Mouse (Mus musculus) forebrain, embryonic 13.5 days (tissue): ENCODE measurements at regions not wholly inside any gene's neighbourhood (a gene's known extent, or its start where the extent isn't known, plus 50 kb on each side); places are given as distances from the start of the nearest gene placed in this dataset.

Experiments used
- ATAC-seq: fragments of 200-750 bp; cut with Nextera tagmentation; 2 replicates; pipeline ENCODE4 v1.8.0; 2017
- H3K27ac ChIP-seq: fragments of 300-500 bp; sonication (generic); 2 replicates; pipeline ENCODE4 v1.5.1; 2015; ENCODE audit warnings: inconsistent platforms, mild to moderate bottlenecking, moderate library complexity
- H3K27me3 ChIP-seq: fragments of 300-500 bp; sonication (generic); 2 replicates; pipeline ENCODE4 v1.6.1; 2015; ENCODE audit warnings: mild to moderate bottlenecking, inconsistent platforms
- H3K36me3 ChIP-seq: fragments of 300-500 bp; sonication (generic); 2 replicates; pipeline ENCODE4 v1.6.1; 2015; ENCODE audit warnings: mild to moderate bottlenecking, inconsistent platforms; ENCODE audit not compliant: poor library complexity, severe bottlenecking
- H3K4me1 ChIP-seq: fragments of 300-500 bp; sonication (generic); 2 replicates; pipeline ENCODE4 v1.6.1; 2015; ENCODE audit warnings: inconsistent platforms
- H3K4me2 ChIP-seq: fragments of 300-500 bp; sonication (generic); 2 replicates; pipeline ENCODE4 v1.6.1; 2015; ENCODE audit warnings: inconsistent platforms, mild to moderate bottlenecking, moderate library complexity
- H3K4me3 ChIP-seq: fragments of 300-500 bp; sonication (generic); 2 replicates; pipeline ENCODE4 v1.5.1; 2015; ENCODE audit warnings: mild to moderate bottlenecking, inconsistent platforms
- H3K9ac ChIP-seq: fragments of 300-500 bp; sonication (generic); 2 replicates; pipeline ENCODE4 v1.6.1; 2015; ENCODE audit warnings: mild to moderate bottlenecking, inconsistent platforms
- H3K9me3 ChIP-seq: fragments of 300-500 bp; sonication (generic); replicated peaks from 2 replicates; pipeline ENCODE4 v1.6.1; 2016; ENCODE audit warnings: inconsistent platforms
- WGBS: fragments of 180-500 bp; shearing (Covaris S2); methylation state at CpG from one replicate; pipeline ENCODE4 v1.1.7; 2015; 5-methylcytosine and 5-hydroxymethylcytosine counted together

DNA sequence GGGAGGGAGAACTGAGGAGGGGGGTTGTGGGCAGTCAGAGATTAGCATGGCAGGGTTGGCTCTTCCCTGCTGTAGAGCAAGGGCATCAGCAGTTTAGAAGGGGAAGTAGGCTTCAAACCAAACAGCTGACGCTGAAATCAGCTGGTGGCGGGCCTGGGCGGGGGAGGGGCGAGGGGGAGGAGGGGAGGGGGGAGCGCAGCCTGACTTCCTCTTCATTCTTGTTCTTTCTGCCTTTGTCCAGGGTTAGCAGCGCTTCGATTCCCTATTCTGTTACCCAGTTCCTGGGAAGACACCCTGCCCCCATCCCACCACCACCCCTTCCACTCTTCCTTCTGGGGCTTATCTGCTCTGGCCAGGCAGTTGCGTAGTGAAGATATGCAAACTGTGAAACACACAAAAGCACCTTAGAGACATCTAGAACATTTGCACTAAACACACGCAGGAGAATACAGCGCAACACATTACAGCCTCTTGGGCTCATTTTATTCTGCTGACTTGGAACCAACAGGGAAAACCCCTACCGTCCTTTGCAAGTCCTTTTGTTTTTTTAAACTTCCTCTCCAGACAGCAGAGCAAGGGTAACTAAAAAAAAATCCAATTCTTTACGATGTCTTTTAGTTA lies 93.3 kb upstream of the Marcks start:
- H3K9ac ChIP-seq, result no peak overlapping the region
- H3K36me3 ChIP-seq, result no peaks in the 10 kb centered on the region
- peaks cover 6% of the 10 kb centered on the region for H3K4me1 ChIP-seq
- H3K27ac ChIP-seq, result no peak overlapping the region
- whole genome bisulfite sequencing, result 24% methylated on average over 8 of the region's 12 CpGs
- no peaks in the 10 kb centered on the region for H3K27me3 ChIP-seq
- H3K4me3 ChIP-seq, result no peak overlapping the region
- peak overlapping the region; percentile 46 for H3K4me2 ChIP-seq
- H3K9me3 ChIP-seq, result no peaks in the 10 kb centered on the region
- ATAC-seq, result peak; percentile 84

DNA sequence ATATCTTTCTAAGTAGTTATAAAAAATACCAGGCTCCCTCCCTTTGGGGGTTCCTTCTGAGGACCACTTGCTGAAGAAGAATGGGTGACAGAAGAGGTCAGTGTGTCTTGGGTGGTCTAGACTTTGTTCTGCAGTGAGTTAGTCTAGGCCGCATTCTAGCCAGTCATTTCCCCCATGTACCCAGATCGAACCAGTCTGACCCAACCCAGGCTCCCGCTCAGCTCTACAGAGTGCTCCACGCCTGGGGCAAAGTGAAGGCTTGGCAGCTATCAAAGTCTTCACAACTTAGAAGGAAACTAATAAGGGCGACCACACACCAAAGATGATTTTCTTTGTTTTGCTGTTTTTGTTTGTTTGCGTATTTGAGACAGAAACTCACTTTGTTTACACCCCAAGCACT lies 92.4 kb upstream of the Marcks start:
- Histone ChIP-seq H3K9ac (no peak overlapping the region), H3K9me3 (no peaks in the 10 kb centered on the region), H3K4me2 (no peak overlapping the region), H3K27me3 (no peaks in the 10 kb centered on the region), H3K4me3 (no peak overlapping the region), H3K4me1 (peaks cover 6% of the 10 kb centered on the region), H3K36me3 (no peaks in the 10 kb centered on the region), H3K27ac (no peak overlapping the region)
- peak; percentile 12; the same call in 1 of the 2 replicates for ATAC-seq
- 89% methylated on average over 6 of the region's 6 CpGs for WGBS

DNA sequence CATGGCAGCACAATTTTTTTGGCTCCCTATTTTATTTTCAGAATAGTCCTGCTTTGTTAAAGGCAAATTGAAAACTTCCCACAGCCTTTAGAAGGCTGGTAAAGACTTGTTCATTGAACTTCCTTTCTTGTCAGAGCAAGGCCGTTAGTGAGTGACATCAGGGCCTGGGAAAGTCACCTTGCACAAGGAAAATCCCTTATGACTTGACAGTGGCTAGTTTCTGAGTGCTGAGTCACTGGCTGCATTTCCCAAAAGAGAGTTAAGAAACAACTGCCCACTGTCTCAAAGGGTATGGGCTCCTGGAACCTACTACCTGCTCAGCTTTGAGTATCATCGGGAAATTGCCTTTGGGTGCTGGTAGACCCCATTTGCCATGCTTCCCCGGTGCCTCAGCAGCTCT lies 89.2 kb upstream of the Marcks start:
- 71% methylated on average over 3 of the region's 3 CpGs for WGBS
- H3K4me3 ChIP-seq, result no peak overlapping the region

DNA sequence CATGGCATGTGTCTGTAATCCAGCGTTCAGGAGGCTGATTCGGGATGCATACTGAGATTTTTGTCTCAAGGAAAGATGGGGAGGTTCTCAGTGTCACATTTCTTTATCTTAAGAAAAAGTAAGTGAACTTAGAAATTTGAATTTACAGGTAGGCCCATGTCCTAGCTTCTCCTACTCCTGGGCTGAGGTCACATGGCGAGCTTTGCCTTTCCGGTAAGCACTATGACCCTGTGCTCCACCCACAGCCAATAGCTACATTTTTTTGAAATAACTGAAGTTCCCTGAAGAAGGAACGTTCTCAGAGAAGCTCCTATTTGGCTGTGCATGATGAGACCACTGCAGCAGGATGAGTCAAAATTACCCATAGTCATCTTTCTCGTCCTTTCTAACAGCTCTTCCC lies 83.0 kb upstream of the Marcks start:
- H3K9ac ChIP-seq, result no peak overlapping the region
- H3K36me3 ChIP-seq, result no peaks in the 10 kb centered on the region
- no peak overlapping the region for H3K27ac ChIP-seq
- H3K27me3 ChIP-seq, result no peaks in the 10 kb centered on the region
- H3K4me3 ChIP-seq, result no peak overlapping the region
- 85% methylated on average over 6 of the region's 6 CpGs for WGBS
- no peak overlapping the region for H3K4me2 ChIP-seq
- H3K4me1 ChIP-seq, result no peaks in the 10 kb centered on the region
- ATAC-seq, result no peak
- no peaks in the 10 kb centered on the region for H3K9me3 ChIP-seq

More for the DNA sequence above, 89.2 kb upstream of the Marcks start:
- H3K4me1 ChIP-seq, result peaks cover 6% of the 10 kb centered on the region
- no peaks in the 10 kb centered on the region for H3K36me3 ChIP-seq
- H3K27ac ChIP-seq, result no peak overlapping the region
- H3K4me2 ChIP-seq, result no peak overlapping the region
- H3K27me3 ChIP-seq, result no peaks in the 10 kb centered on the region
- H3K9me3 ChIP-seq, result no peaks in the 10 kb centered on the region
- no peak overlapping the region for H3K9ac ChIP-seq
- ATAC-seq, result no peak

DNA sequence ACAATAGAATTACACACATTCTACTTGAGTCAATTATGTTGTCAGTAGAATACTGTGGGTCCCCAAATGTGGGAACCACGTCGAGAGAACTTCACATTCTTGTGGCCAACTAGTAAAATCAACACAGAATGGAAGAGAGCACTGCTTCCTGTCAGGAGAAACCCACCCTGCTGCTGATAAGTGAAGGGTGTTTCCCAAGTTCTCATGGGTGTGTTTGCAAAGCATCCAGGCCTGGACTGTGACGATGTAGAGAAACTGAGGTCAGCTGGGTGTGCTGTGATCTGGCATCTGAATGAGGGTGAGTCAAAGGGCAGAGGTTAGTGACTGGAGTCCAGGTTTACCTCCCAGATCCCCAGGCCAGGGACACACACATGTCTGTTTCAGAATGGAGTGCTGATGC lies 81.7 kb upstream of the Marcks start:
- Histone ChIP-seq H3K9me3 (no peaks in the 10 kb centered on the region), H3K36me3 (no peaks in the 10 kb centered on the region), H3K27me3 (no peaks in the 10 kb centered on the region), H3K4me1 (no peaks in the 10 kb centered on the region), H3K27ac (no peak overlapping the region), H3K4me2 (no peak overlapping the region), H3K4me3 (no peak overlapping the region), H3K9ac (no peak overlapping the region)
- no peak for ATAC-seq
- WGBS, result 86% methylated on average over 3 of the region's 3 CpGs

DNA sequence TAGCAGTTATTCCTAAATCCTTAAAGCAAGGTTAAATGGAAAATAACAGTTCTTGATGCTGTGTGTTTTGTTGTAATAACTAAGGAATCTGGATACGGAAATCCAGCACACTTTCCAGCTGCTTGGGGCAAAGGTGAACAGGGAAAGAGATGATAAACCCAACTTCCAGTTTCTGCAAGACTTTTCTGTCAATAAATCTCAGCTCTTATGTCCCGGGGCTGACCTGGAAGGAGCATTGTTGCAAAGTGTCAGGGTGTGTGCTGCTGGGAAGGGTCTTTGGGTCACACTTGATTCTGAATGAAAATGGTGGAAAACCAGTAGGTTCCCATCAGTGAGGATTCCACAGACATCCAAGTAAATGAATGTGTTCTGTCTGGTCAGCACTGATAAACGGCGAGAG lies 81.2 kb upstream of the Marcks start:
- Histone ChIP-seq H3K4me2 (no peak overlapping the region), H3K36me3 (no peaks in the 10 kb centered on the region), H3K9me3 (no peaks in the 10 kb centered on the region), H3K4me1 (no peaks in the 10 kb centered on the region), H3K27ac (no peak overlapping the region), H3K27me3 (no peaks in the 10 kb centered on the region), H3K4me3 (no peak overlapping the region), H3K9ac (no peak overlapping the region)
- no peak for ATAC-seq
- WGBS, result 74% methylated on average over 4 of the region's 4 CpGs

DNA sequence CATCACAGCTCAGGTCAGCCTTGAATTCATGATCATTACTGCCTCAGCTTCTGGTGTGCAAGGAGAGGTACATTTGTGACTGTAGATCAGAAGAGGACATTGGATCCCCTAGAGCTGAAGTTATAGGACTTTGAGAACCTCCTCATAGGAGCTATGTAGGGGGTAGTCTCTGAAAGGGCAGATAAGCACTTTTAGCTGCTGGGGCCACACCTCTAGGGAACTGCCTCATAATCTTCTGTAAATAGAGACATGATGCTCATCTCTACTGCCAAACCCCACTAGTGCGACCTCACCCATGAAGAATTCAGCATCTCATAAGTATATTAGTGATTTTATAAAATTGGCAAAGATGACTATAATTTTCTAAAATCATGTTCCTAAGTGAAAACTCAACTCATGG lies 80.7 kb upstream of the Marcks start:
- no peaks in the 10 kb centered on the region for H3K27me3 ChIP-seq
- no peak for ATAC-seq
- no peak overlapping the region for H3K9ac ChIP-seq
- H3K4me2 ChIP-seq, result no peak overlapping the region
- 93% methylated on average over 1 of the region's 1 CpGs for WGBS
- no peak overlapping the region for H3K4me3 ChIP-seq
- H3K4me1 ChIP-seq, result no peaks in the 10 kb centered on the region
- H3K9me3 ChIP-seq, result no peaks in the 10 kb centered on the region
- no peak overlapping the region for H3K27ac ChIP-seq
- no peaks in the 10 kb centered on the region for H3K36me3 ChIP-seq

DNA sequence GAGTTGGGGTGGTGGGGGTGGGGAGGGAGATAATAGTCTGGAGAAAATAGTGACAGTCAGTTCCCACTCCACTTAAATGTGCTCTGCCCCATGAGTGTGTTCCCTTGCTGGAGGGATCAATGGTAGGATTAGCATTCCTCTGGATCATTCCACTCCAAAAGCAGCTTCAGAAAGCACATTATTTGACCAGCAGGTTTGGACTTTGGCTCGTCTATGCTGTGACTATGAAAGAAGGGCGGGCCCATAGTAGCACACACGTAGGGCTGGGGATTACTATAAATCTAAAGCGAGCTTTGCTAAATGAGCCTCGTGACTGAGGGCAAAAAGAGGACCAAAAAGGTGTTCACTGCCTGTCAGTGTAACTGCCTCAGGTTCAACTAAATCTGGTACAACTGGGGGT lies 75.9 kb upstream of the Marcks start:
- H3K9me3 ChIP-seq, result no peaks in the 10 kb centered on the region
- H3K27me3 ChIP-seq, result no peaks in the 10 kb centered on the region
- no peak overlapping the region for H3K27ac ChIP-seq
- H3K4me1 ChIP-seq, result peaks cover 3% of the 10 kb centered on the region; the same call in 1 of the 2 replicates
- WGBS, result 18% methylated on average over 5 of the region's 5 CpGs
- no peak overlapping the region for H3K4me2 ChIP-seq
- no peak overlapping the region for H3K9ac ChIP-seq
- no peaks in the 10 kb centered on the region for H3K36me3 ChIP-seq
- H3K4me3 ChIP-seq, result no peak overlapping the region
- no peak for ATAC-seq

DNA sequence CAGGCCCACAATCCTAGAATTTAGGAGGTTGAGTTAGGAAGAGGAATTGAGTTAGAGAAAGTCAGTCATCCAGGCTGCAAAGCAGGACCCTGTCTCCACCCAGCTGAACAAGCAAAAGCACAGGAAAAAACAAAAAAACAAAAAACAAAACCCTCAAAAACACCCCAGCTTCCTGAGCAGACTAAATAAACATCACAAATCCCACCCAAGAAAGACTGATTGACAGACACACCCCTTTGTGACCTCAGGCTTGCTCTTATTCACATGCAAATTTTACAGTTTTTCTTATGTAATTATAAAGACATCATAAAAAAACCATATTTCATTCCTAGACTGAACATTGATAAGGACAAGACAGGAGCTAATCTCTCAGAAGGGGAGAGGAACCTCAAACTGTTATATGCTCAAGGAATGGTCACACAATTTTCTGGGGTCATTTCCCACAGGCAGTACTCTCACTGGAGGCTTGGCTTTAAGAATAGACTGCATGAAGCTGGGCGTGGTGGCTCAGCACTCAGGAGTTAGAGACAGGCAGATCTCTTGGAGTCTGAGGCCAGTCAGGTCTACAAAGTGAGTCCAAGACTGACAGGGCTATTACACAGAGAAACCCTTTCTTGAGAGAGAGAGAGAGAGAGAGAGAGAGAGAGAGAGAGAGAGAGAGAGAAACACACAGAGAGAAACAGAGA lies 73.8 kb upstream of the Marcks start:
- Histone ChIP-seq H3K27me3 (no peaks in the 10 kb centered on the region), H3K9ac (no peak overlapping the region), H3K9me3 (no peaks in the 10 kb centered on the region), H3K27ac (no peak overlapping the region), H3K4me1 (peaks cover 3% of the 10 kb centered on the region; the same call in 1 of the 2 replicates), H3K36me3 (no peaks in the 10 kb centered on the region), H3K4me2 (no peak overlapping the region), H3K4me3 (no peak overlapping the region)
- 34% methylated on average over 1 of the region's 1 CpGs for WGBS
- no peak for ATAC-seq

DNA sequence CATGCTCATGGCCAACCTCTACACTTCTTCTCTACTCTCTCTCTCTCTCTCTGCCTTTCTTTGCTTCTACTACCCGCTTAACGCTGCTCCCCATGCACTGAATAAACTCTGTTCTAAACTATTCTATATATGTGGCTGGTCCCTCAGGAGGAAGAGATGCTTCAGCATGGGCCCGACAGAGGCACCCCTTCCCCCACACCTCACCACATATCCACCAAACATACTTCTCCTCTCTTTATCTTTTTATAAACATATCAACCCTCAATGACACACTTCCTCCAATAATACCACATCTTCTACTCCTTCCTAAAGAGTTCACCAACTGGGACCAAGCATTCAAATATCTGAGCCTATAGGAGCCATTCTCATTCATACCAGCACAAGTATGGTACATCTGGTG lies 72.6 kb upstream of the Marcks start:
- Histone ChIP-seq H3K27ac (no peak overlapping the region), H3K4me3 (no peak overlapping the region), H3K27me3 (no peaks in the 10 kb centered on the region), H3K9me3 (no peaks in the 10 kb centered on the region), H3K9ac (no peak overlapping the region), H3K4me2 (no peak overlapping the region), H3K4me1 (peaks cover 3% of the 10 kb centered on the region; the same call in 1 of the 2 replicates), H3K36me3 (no peaks in the 10 kb centered on the region)
- ATAC-seq, result no peak
- WGBS, result 87% methylated on average over 3 of the region's 3 CpGs

DNA sequence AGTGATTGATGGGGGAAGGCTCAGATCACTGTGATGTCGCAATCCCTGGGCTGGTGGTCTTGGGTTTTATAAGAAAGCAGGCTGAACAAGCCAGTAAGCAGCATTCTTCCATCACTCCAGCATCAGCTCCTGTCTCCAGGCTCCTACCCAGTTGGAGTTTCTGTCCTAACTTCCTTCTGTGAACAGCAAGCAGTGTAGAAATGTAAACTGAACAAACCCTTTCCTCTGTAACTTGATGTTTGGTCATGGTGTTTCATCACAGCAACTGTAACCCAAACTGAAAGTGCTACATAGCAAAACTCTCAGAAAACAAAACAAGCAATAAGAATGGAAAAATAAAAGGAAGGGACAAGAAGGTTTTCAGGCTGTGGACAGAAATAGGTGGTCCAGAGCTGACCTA lies 71.5 kb upstream of the Marcks start:
- 92% methylated on average over 1 of the region's 1 CpGs for WGBS
- no peak overlapping the region for H3K4me2 ChIP-seq
- H3K9ac ChIP-seq, result no peak overlapping the region

DNA sequence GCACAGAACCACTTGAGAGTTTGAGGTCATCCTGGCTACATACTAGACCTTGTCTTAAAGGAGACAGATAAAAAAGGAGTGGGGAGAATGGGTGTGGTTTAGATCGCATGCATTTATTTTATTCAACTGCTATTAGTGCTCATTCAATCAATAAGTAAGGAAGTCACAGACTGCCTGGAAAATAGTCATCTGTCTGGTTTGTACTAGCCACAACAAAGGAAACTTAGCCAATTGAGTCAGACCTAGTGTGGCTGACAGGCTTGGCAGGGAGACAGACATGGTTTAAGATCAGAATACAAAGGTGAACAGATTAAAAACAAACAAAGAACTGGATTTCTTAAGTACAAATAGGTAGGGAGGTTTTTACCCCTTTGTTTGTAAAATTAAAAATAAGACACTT lies 68.3 kb upstream of the Marcks start:
- H3K4me2 ChIP-seq, result no peak overlapping the region
- 76% methylated on average over 1 of the region's 1 CpGs for WGBS
- no peaks in the 10 kb centered on the region for H3K4me1 ChIP-seq
- H3K36me3 ChIP-seq, result no peaks in the 10 kb centered on the region
- no peak for ATAC-seq
- H3K27me3 ChIP-seq, result no peaks in the 10 kb centered on the region
- no peaks in the 10 kb centered on the region for H3K9me3 ChIP-seq
- no peak overlapping the region for H3K4me3 ChIP-seq
- no peak overlapping the region for H3K27ac ChIP-seq
- H3K9ac ChIP-seq, result no peak overlapping the region

More for the DNA sequence above, 71.5 kb upstream of the Marcks start:
- no peaks in the 10 kb centered on the region for H3K27me3 ChIP-seq
- H3K27ac ChIP-seq, result no peak overlapping the region
- H3K4me1 ChIP-seq, result peaks cover 3% of the 10 kb centered on the region; the same call in 1 of the 2 replicates
- H3K4me3 ChIP-seq, result no peak overlapping the region
- no peaks in the 10 kb centered on the region for H3K9me3 ChIP-seq
- ATAC-seq, result no peak
- no peaks in the 10 kb centered on the region for H3K36me3 ChIP-seq

DNA sequence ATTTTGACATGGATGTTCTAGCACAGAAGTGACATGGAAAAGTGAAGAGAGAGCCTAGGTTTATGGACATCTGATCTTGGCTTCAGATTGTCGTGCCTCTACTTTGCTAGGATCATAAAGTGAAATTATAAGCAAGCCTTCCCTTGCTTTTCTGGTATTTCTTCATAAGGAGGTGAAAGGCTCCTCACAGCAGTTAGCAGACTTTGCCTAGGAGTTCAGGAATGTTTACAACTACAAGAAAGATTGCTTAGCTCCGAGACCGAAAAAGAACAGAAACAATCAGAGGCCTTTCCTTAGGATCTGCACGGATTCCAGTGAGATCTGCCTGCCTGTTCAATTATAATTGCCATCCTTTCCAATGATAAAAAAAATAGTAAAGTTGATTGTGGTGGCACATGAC lies 67.8 kb upstream of the Marcks start:
- no peaks in the 10 kb centered on the region for H3K27me3 ChIP-seq
- no peak overlapping the region for H3K4me2 ChIP-seq
- no peak overlapping the region for H3K4me3 ChIP-seq
- no peaks in the 10 kb centered on the region for H3K9me3 ChIP-seq
- H3K27ac ChIP-seq, result no peak overlapping the region
- H3K36me3 ChIP-seq, result no peaks in the 10 kb centered on the region
- H3K9ac ChIP-seq, result no peak overlapping the region
- no peaks in the 10 kb centered on the region for H3K4me1 ChIP-seq
- no peak for ATAC-seq
- 84% methylated on average over 4 of the region's 4 CpGs for WGBS
